Mouse (Mus musculus): ENCODE results near the gene Igfals.

The Igfals gene

GRCm38 (mm10) chr17:24894995-24895547 lies 29.3 kb downstream of the Igfals start, which contains the start of the genes Eme2 and Mrps34:
Gene Eme2 (minus strand): TSS chr17:24895087.
Gene Mrps34 (plus strand): TSS chr17:24895116.
- DNase-seq = peak; percentile 81

GRCm38 (mm10) chr17:24895571-24896240 lies 29.9 kb downstream of the Igfals start:
- no peak for DNase-seq

- peak; percentile 77 for DNase-seq
Measured at GRCm38 (mm10) chr17:24896241-24896992, 30.6 kb downstream of the Igfals start, which contains the start of gene Nme3. Gene Nme3 (plus strand): TSS chr17:24896500.

- no peak for DNase-seq
Measured at GRCm38 (mm10) chr17:24896993-24897269, 31.1 kb downstream of the Igfals start.

- no peak for DNase-seq
Measured at GRCm38 (mm10) chr17:24897600-24897999, 31.8 kb downstream of the Igfals start.

GRCm38 (mm10) chr17:24898041-24898854 lies 32.5 kb downstream of the Igfals start:
- DNase-seq = no peak

- no peak for DNase-seq
Measured at GRCm38 (mm10) chr17:24899153-24899552, 33.4 kb downstream of the Igfals start.

- DNase-seq = no peak
Measured at GRCm38 (mm10) chr17:24900014-24900413, 34.2 kb downstream of the Igfals start.

GRCm38 (mm10) chr17:24902124-24902523 lies 36.3 kb downstream of the Igfals start:
- no peak for DNase-seq

GRCm38 (mm10) chr17:24902671-24903474 lies 37.1 kb downstream of the Igfals start:
- DNase-seq = no peak

GRCm38 (mm10) chr17:24903767-24904166 lies 38.0 kb downstream of the Igfals start:
- no peak for DNase-seq

GRCm38 (mm10) chr17:24907591-24907990 lies 41.8 kb downstream of the Igfals start:
- no peak for DNase-seq

GRCm38 (mm10) chr17:24913984-24914383 lies 48.2 kb downstream of the Igfals start:
- no peak for DNase-seq

- DNase-seq = no peak
Measured at GRCm38 (mm10) chr17:24923246-24923645, 57.4 kb downstream of the Igfals start.

GRCm38 (mm10) chr17:24929506-24929905 lies 63.7 kb downstream of the Igfals start:
- no peak for DNase-seq

Measured in layer of hippocampus, adult 9-11 months (tissue).